Mouse (Mus musculus) liver, embryonic 15.5 days (tissue): ENCODE results near the gene Pim3. TPM values are rescaled to one million over a fixed set of nuclear protein-coding genes. Genes with fewer than 3 reads are reported as not detected.
A peak's percentile ranks its signal among the peaks of the same experiment; 100 is the strongest.

Experiments
- ATAC-seq: fragments of 200-750 bp; cut with Nextera tagmentation; 2 replicates; pipeline ENCODE4 v1.8.0; 2017; ENCODE audit warnings: moderate number of reproducible peaks, mild to moderate bottlenecking, moderate library complexity; ENCODE audit not compliant: insufficient read depth
- H3K27ac ChIP-seq: fragments of 300-500 bp; sonication (generic); replicated peaks from 2 replicates; pipeline ENCODE4 v1.5.1; 2015; ENCODE audit warnings: mild to moderate bottlenecking, inconsistent platforms
- H3K27me3 ChIP-seq: fragments of 300-500 bp; sonication (generic); 2 replicates; pipeline ENCODE4 v1.6.1; 2015; ENCODE audit warnings: mild to moderate bottlenecking, inconsistent platforms
- H3K36me3 ChIP-seq: fragments of 300-500 bp; sonication (generic); replicated peaks from 2 replicates; pipeline ENCODE4 v1.6.1; 2015; ENCODE audit warnings: moderate library complexity, mild to moderate bottlenecking, inconsistent platforms
- H3K4me1 ChIP-seq: fragments of 300-500 bp; sonication (generic); replicated peaks from 2 replicates; pipeline ENCODE4 v1.6.1; 2015; ENCODE audit warnings: inconsistent platforms
- H3K4me2 ChIP-seq: fragments of 300-500 bp; sonication (generic); 2 replicates; pipeline ENCODE4 v1.6.1; 2015; ENCODE audit warnings: moderate library complexity, mild to moderate bottlenecking, inconsistent platforms
- H3K4me3 ChIP-seq: fragments of 300-500 bp; sonication (generic); replicated peaks from 2 replicates; pipeline ENCODE4 v1.5.1; 2015; ENCODE audit warnings: mild to moderate bottlenecking, inconsistent platforms
- H3K9ac ChIP-seq: fragments of 300-500 bp; sonication (generic); 2 replicates; pipeline ENCODE4 v1.6.1; 2015; ENCODE audit warnings: moderate library complexity, mild to moderate bottlenecking, inconsistent platforms
- H3K9me3 ChIP-seq: fragments of 300-500 bp; sonication (generic); replicated peaks from 2 replicates; pipeline ENCODE4 v1.6.1; 2016; ENCODE audit warnings: inconsistent platforms
- WGBS: fragments of 180-500 bp; shearing (Covaris S2); methylation state at CpG from one replicate; pipeline ENCODE4 v1.1.7; 2015; ENCODE audit warnings: mixed read lengths; ENCODE audit not compliant: insufficient replicate concordance; 5-methylcytosine and 5-hydroxymethylcytosine counted together
- polyA plus RNA-seq: library from polyadenylated mRNA; unstranded; fragments of >200 nt; fragmentation: Nextera tagmentation; extraction: Ambion mirVana; gene quantifications from 2 replicates; pipeline ENCODE4 v1.2.1, GENCODE M21; 2015

Pim3 gene
- polyA plus RNA-seq, 1 experiment from 2014 or later = 22.0 TPM

GRCm38 (mm10) chr15:88868024-88868742 lies 6.2 kb downstream of the Pim3 start:
- H3K27ac ChIP-seq = peak overlapping the region; percentile 74
- peaks cover 15% of the 10 kb centered on the region for H3K36me3 ChIP-seq
- no peak overlapping the region for H3K4me2 ChIP-seq
- no peak overlapping the region for H3K9ac ChIP-seq
- WGBS = 81% methylated on average over 6 of the region's 6 CpGs
- H3K27me3 ChIP-seq = 0 out of 2 replicates have a peak, but pooled peaks cover 3% of the 10 kb centered on the region
- peaks cover 48% of the 10 kb centered on the region for H3K4me1 ChIP-seq
- H3K4me3 ChIP-seq = no peak overlapping the region
- no peaks in the 10 kb centered on the region for H3K9me3 ChIP-seq
- peak; percentile 22 for ATAC-seq

DNA sequence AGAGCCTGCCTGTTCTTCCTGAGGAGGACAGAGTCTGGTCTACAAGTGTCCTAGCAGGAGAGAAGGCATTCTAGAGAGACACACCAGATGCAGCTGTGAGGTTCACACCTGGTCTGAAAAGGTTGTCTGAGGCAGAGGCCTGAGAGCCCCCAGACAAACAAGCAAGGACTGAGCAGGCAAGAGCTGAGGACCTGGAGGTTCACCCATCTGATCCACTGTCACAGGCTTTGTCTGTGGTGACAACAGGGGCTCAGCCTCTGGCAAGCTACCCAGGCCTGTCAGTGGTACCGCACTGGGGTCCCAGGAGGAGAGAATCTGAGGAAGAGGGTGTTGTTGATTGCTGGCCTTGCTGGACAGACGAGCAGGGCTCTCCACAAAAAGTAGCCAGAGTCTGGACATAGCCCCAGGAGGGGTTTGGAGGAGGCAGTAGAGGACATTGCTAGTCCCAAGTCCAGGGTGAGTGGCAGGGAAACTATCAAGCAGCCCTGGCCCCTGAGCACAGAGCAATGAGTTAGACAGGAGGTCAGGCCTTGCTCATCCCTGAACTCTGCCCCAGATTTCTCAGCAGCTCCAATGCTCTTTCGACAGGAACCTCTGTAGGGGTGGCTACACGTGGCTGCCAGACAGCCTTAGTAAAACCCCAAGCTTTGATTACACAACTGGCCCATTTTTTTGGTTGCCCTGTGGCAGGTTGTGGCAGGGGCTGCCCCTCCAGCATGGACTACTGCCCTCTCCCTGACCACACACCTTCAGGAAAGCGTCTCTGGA lies 8.6 kb downstream of the Pim3 start:
- 45% methylated on average over 5 of the region's 5 CpGs for WGBS

GRCm38 (mm10) chr15:88874061-88874460 lies 12.1 kb downstream of the Pim3 start:
- H3K4me3 ChIP-seq = no peak overlapping the region
- no peaks in the 10 kb centered on the region for H3K9me3 ChIP-seq
- 56% methylated on average over 3 of the region's 3 CpGs for WGBS
- H3K27ac ChIP-seq = no peak overlapping the region
- H3K27me3 ChIP-seq = 0 out of 2 replicates have a peak, but pooled peaks cover 7% of the 10 kb centered on the region
- H3K4me2 ChIP-seq = no peak overlapping the region
- H3K4me1 ChIP-seq = peaks cover 14% of the 10 kb centered on the region; the same call in 1 of the 2 replicates
- H3K36me3 ChIP-seq = no peaks in the 10 kb centered on the region
- H3K9ac ChIP-seq = no peak overlapping the region
- ATAC-seq = no peak

More for the DNA sequence above, 8.6 kb downstream of the Pim3 start:
- no peak overlapping the region for H3K4me2 ChIP-seq
- H3K4me1 ChIP-seq = peaks cover 27% of the 10 kb centered on the region
- no peaks in the 10 kb centered on the region for H3K27me3 ChIP-seq
- peak overlapping the region; percentile 64 for H3K27ac ChIP-seq
- H3K9me3 ChIP-seq = no peaks in the 10 kb centered on the region
- H3K4me3 ChIP-seq = no peak overlapping the region
- ATAC-seq = peak; percentile 66
- no peak overlapping the region for H3K9ac ChIP-seq
- no peaks in the 10 kb centered on the region for H3K36me3 ChIP-seq

GRCm38 (mm10) chr15:88874477-88874876 lies 12.5 kb downstream of the Pim3 start:
- Histone ChIP-seq H3K9me3 (no peaks in the 10 kb centered on the region), H3K36me3 (no peaks in the 10 kb centered on the region), H3K4me1 (peaks cover 14% of the 10 kb centered on the region; the same call in 1 of the 2 replicates), H3K27me3 (0 out of 2 replicates have a peak, but pooled peaks cover 7% of the 10 kb centered on the region), H3K9ac (no peak overlapping the region), H3K4me3 (no peak overlapping the region), H3K27ac (no peak overlapping the region), H3K4me2 (no peak overlapping the region)
- 69% methylated on average over 6 of the region's 6 CpGs for WGBS
- ATAC-seq = no peak

- Histone ChIP-seq H3K4me2 (0 out of 2 replicates have a peak overlapping the region, but pooled peaks have one; percentile 30), H3K9me3 (no peaks in the 10 kb centered on the region), H3K9ac (no peak overlapping the region), H3K4me3 (no peak overlapping the region), H3K4me1 (peaks cover 11% of the 10 kb centered on the region; the same call in 1 of the 2 replicates), H3K27ac (no peak overlapping the region), H3K27me3 (0 out of 2 replicates have a peak, but pooled peaks cover 7% of the 10 kb centered on the region), H3K36me3 (no peaks in the 10 kb centered on the region)
- WGBS = 19% methylated on average over 10 of the region's 10 CpGs
- ATAC-seq = peak; percentile 77
Measured at GRCm38 (mm10) chr15:88875625-88876081, 13.7 kb downstream of the Pim3 start.

DNA sequence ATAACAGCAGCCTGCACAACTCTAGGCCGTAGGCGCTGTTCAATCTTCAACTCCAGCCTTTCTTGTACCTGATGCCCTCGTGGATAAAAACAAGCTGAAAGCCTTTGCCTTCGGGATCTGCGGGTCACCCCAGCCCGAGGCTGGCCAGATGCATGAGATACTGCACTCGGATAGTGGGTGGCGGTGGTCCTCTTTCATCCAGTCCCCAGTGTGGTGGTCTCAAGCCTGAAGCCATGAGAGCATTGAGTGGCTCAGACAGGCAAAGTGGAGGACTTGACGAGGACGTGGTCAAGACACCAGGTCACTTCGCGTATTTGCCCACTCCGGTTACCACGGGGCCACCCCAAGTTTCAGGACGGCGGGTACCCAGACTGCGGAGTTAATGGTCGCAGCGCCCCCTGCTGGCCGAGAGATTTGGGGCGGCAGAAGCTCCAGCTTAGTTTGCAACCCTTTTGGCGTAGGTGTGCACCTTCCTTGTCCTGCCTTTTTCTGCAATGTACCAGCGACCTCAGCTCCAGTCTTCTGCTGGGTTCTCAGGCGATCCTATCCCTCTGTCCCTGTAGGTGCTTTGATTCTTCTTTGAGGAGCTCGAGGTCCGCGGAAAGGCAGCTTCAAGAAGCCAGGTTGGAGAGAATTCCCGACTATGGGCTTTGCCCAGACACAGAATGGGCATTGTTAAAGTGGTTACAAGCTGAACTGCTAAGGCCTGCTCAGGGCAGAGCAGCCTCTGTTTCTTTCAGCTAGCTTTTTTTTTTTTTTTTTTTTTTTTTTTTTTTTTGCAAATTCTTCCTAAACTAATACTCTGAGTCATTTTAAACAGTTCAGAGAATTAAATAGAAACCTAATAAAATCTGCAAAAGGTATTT lies 14.4 kb downstream of the Pim3 start:
- Histone ChIP-seq H3K27me3 (0 out of 2 replicates have a peak, but pooled peaks cover 7% of the 10 kb centered on the region), H3K9me3 (no peaks in the 10 kb centered on the region), H3K4me1 (peaks cover 11% of the 10 kb centered on the region; the same call in 1 of the 2 replicates), H3K36me3 (no peaks in the 10 kb centered on the region), H3K9ac (no peak overlapping the region), H3K27ac (no peak overlapping the region), H3K4me3 (no peak overlapping the region), H3K4me2 (0 out of 2 replicates have a peak overlapping the region, but pooled peaks have one; percentile 30)
- 11% methylated on average over 28 of the region's 28 CpGs for WGBS
- peak; percentile 26; the same call in 1 of the 2 replicates for ATAC-seq

GRCm38 (mm10) chr15:88877021-88877400 lies 15.0 kb downstream of the Pim3 start:
- Histone ChIP-seq H3K9me3 (no peaks in the 10 kb centered on the region), H3K27ac (no peak overlapping the region), H3K27me3 (0 out of 2 replicates have a peak, but pooled peaks cover 7% of the 10 kb centered on the region), H3K36me3 (no peaks in the 10 kb centered on the region), H3K9ac (no peak overlapping the region), H3K4me1 (peaks cover 11% of the 10 kb centered on the region; the same call in 1 of the 2 replicates), H3K4me3 (no peak overlapping the region), H3K4me2 (no peak overlapping the region)
- 58% methylated on average over 10 of the region's 10 CpGs for WGBS
- ATAC-seq = no peak

DNA sequence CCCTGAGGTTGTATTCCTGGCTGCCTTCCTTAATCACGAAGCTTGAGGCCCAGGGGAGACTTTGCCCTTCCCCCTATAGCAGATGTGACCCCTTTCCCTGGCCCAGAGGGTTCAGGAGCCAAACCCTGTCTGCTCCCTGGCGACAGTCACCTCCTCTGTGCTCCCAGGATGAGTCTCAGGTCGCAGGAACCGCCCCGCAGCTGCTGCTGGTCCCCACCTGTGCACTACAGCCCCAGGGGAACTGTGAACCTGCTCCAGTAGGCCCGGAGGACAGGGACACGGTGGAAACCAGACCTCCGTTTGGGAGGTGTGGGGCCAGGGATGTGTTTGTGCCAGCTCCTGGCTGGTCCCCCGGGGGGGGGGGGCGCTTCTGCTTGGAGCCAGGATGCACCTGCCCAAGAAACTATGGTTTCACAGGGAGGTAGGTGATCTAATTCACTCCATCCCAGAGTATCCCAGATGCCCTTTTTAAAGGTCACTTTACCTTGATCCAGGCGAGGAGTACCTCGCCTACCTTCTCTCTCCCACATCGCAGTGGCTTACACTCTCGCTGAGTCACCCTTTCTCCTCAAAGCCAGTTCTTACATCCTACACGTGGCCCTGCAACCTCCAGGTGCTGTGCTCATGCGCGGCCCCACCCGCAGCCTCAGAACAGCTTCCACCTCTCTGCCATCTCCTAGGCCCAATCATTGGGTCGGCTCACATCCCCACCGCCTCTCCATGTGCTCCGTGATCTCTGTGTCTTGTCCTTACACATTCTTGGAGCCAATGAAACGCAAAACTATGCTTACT lies 19.5 kb downstream of the Pim3 start:
- H3K36me3 ChIP-seq = no peaks in the 10 kb centered on the region
- 0 out of 2 replicates have a peak, but pooled peaks cover 2% of the 10 kb centered on the region for H3K27me3 ChIP-seq
- H3K4me3 ChIP-seq = no peak overlapping the region
- H3K9ac ChIP-seq = no peak overlapping the region
- no peak overlapping the region for H3K4me2 ChIP-seq
- H3K27ac ChIP-seq = no peak overlapping the region
- no peaks in the 10 kb centered on the region for H3K9me3 ChIP-seq
- H3K4me1 ChIP-seq = no peaks in the 10 kb centered on the region
- no peak for ATAC-seq
- WGBS = 50% methylated on average over 22 of the region's 22 CpGs

- no peak for ATAC-seq
- H3K36me3 ChIP-seq = no peaks in the 10 kb centered on the region
- H3K4me1 ChIP-seq = no peaks in the 10 kb centered on the region
- no peak overlapping the region for H3K4me2 ChIP-seq
- 45% methylated on average over 4 of the region's 4 CpGs for WGBS
- H3K9me3 ChIP-seq = no peaks in the 10 kb centered on the region
- H3K9ac ChIP-seq = no peak overlapping the region
- H3K27ac ChIP-seq = no peak overlapping the region
- no peak overlapping the region for H3K4me3 ChIP-seq
- H3K27me3 ChIP-seq = 0 out of 2 replicates have a peak, but pooled peaks cover 2% of the 10 kb centered on the region
Measured at GRCm38 (mm10) chr15:88882851-88883250, 20.9 kb downstream of the Pim3 start.

- H3K9me3 ChIP-seq = no peaks in the 10 kb centered on the region
- H3K4me2 ChIP-seq = no peak overlapping the region
- H3K27me3 ChIP-seq = 0 out of 2 replicates have a peak, but pooled peaks cover 2% of the 10 kb centered on the region
- no peaks in the 10 kb centered on the region for H3K36me3 ChIP-seq
- 72% methylated on average over 9 of the region's 9 CpGs for WGBS
- H3K9ac ChIP-seq = no peak overlapping the region
- H3K4me1 ChIP-seq = no peaks in the 10 kb centered on the region
- no peak overlapping the region for H3K4me3 ChIP-seq
- no peak for ATAC-seq
- no peak overlapping the region for H3K27ac ChIP-seq
Measured at GRCm38 (mm10) chr15:88883342-88883741, 21.4 kb downstream of the Pim3 start.
